Mouse (Mus musculus): ENCODE results near the gene Col18a1. TPM values are rescaled to one million over a fixed set of nuclear protein-coding genes. Genes with fewer than 3 reads are reported as not detected.

Gene Col18a1
- total RNA-seq, 4 experiments from 2014 or later: 5.5 to 9.3 (median 7.7) TPM

DNA sequence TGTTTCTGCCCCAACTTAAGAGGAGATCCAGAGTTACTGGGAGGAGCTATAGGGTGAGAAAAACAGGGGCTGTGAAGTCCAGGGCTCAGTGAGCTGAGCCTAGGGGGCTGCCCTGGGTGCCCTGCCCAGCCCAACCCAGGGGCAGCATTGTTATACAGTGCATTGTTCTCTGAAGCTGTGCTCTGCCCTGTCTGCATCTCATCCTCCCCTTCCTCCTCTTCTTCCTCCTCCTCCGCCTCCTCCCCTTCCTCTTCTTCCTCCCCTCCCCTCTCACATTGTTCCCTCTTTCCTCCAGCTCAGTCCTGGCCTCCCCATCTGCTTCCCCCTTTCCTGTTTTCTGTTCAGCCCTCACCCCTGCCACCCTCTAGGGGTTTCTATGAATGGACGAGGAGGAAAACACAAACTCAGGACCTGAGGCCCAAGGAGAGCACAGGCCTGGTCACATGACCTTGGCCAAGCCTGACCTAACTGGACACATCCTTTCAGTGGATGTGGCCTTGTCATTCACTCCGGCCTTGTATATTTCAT, 16.5 kb upstream of the Col18a1 start:
- DNase-seq (ENCODE audit: low spot score): no peak

DNA sequence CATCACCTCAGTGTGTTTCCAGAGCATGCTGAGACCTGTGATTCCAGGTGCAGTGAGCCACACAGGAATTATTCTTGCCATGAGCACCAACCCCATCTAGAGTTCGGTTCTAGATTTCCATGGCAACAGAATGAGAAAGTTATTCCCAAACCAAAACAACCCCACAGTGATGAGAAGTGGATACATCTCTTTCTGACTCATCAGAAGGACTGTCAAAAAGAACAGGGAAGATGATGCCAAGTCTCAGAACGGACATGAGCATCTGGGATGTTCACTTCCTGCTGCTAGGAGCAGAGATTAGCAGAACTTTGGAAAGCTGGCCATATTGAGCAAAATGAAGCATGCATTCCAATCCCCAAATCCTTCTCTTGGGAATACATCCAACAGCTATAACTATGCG, 13.8 kb upstream of the Col18a1 start:
- no peak for DNase-seq (ENCODE audit: low spot score)

DNA sequence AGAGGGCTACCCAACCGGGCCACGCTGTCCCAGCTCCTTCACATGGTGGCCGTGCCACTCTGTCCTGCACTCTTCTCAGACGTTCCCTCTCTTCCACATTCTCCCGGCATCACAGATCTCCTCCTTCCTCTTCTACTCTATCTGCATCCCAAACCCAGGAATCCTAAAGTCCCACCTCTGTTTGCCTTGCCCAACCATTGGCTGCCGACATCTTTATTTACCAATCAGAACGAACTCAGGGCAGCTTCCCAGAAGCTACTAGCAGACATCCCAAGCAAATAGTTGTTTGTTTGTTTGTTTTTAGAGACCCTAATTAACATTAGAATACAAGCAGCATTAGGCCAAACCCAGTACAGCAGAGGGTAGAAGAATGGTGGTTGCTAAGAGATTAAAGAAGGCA, 12.3 kb upstream of the Col18a1 start:
- DNase-seq (ENCODE audit: low spot score): no peak

DNA sequence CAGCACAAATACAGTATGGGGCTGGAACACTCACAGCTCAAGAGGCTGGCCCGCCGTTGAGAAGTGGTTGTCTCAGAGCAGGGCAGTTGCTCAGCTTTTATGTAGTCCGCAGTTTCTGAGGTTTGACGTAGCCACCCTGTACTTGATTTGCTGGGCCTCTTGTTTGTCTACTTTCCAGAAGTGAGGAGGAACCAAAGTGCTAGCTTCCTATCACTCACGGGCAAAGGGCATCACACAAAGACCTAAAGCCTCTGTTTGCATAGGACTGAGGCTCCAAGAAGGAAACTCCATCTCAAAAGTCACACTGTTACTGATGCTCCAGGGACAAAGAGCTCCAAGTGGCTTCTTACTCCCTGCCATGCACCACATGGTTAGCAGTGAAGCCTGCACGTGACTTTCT, 4.1 kb upstream of the Col18a1 start:
- no peak for DNase-seq (ENCODE audit: low spot score)

DNA sequence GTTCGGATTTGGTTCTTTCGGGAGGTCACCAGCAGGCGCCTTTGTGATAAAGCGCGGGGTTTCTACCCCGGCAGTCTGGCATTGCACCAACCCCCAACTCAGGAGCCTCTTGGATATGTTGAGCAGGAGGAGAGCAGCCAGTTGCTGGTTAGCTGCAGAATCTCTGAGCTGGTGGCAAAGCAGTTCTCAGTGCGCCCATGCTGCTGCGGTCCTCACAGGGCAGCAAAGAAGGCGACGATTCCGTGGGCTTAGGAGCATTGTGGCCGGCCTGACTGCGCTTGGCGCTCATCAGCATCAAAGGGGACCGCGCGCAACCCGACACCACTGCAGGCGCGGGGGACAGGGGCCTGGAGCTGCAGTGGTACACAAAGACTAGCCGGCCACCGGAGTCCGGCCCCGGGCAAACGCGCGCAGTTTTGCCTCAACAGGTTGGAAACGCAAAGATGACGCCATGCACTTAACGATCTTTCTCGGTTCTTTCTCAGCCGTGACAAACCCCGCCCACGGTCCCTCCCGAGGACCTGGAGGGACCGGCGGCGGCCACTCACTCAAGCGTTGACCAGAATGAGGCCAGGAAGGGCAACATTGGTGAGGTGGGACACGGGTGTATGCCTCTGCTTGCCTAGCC, 916 bp downstream of the Col18a1 start:
- DNase-seq (ENCODE audit: low spot score): no peak

DNA sequence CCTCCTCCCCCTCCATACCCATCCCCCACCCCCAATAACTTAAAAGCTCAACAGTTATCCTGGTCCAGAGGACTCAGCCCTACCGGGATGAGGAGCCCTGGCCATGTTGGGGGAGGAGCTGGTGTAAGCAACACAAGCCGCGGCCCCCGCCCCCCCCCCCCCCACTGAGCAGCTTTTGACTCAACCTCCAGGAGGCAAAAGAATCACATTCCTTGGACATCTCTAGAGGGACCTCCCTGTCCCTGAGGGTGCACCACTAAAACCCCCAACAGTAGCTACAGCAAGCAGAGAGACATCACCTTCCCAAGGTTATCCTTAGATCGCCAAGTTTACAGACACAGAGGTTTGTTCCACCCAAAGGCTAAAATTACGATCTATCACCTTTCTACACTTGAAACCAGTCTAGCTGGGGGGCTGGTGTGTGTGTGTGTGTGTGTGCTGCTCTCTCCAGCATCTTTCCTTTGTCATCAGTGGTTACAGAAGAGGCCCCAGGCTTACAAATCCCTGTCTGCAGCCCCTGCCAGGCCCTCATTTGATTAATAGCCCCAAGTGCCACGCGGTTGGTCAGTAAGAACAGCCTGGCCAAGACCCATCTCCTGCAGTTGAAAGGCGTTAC, 1.8 kb downstream of the Col18a1 start:
- no peak for DNase-seq (ENCODE audit: low spot score)

DNA sequence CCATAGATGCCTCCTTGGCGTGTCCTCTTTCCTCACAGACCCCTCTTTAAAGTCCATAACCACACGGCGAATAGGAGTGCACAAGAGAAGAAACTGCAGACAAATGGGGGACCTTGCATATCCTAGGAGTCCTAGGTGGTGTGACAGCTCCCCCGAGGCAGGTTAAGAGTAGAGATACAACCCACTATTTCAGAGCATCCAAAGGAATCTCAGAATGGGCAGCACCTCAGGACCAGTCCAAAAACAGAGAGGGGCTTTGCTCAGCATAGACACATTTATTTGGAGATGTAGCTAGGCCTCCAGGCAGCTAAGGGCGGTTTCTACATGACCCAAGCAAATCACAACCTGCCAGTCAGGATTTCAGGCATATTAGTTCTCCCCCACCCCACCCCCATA, 2.3 kb downstream of the Col18a1 start:
- no peak for DNase-seq (ENCODE audit: low spot score)

DNA sequence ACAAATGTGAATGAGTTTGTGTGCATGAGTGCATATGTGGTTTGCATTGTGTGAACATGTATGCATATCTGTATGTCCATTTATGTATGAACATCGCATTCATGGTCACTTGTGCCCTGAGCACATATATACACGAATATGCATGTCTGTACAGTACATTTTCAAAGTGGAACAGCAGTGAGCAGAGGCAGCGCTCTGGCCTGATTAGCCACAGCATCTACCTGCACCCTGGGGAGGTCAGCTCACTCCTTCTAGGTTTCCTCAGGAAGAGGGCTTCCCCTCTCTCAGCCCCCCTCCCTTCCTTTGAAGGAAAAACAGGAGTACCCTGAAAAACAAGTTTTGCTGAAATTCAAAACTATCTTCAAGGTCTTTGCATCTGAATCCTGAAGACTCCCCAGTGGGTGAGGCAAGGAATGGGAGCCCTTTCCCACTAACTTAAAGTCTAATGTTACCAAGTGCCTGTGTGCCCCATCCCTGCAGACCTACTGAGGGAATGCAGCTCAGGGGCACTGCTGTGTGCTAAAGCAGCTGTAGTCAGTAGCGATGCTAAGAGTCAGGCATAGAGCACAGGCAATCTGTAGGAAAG, 2.9 kb downstream of the Col18a1 start:
- DNase-seq (ENCODE audit: low spot score): no peak

DNA sequence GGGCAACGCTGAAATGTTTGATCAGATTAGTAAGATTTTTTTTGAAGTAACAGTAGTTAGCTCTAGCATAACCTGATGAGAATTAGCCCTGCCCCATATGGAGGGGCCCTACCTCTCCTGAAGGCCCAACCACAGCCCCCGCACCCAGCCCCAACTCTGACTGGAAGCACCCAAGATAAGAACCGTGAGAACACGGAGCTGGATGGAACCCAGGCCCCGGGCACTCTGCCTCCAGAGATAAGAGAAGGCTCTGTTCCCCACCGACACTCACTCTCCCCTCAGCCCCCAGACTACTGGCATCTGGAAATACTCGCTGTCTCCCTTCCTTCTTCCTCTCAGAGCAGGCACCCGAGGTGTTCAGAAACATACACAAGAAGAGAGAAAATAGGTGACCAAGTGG, 6.8 kb downstream of the Col18a1 start:
- DNase-seq (ENCODE audit: low spot score): no peak

DNA sequence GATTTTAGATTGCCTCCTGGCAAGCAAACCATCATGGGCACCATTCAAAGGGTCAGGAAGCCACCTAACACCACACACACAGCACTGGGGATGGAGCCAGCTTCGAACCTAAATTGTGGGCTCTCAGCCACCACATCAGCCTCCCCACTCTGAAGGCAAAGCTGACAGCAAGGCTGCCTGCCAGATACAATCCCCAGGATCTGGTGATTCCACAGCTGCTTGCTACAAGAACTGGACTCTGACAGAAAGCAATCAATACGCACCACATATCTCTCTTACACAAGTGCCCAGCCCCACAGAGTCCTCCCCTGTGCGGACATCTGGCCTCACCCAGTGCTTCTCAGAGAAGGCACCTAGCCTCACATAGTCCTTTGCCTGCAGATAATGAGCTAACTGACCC, 7.4 kb downstream of the Col18a1 start:
- no peak for DNase-seq (ENCODE audit: low spot score)

DNA sequence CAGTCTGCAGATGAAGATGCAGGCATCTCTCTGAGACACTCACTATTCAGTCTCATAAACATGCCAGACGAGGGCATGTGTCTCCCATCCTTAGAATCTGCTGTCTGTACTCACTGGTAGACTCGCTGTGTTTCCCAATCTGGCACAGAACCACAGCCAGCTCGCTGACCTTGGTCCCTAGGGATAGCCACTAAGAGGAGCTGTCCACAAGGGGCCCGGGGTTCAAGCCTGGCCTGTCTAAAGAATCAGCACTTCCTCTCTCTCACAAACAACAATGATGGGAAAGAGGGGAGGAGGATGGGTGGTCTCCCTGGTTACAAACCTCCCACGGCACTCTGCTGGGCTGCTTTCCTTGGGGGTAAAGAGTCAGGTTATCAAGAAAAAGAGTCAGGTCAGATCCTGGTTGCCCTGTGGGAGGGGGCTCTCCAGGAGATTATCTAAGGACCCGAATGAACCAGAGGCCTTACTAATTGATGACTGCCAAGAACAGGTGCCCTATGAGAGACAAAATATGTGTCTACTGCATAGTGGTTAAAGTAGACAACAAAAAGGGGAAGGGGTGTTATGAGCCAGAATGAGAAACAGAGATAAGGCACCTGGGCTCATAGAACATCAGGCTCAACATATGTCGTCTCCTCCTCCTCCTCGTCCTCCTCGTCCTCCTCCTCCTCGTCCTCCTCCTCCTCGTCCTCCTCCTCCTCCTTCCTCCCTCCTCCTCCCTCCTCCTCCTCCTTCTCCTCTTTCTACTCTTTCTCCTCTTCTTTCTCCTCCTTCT, 8.9 kb downstream of the Col18a1 start:
- no peak for DNase-seq (ENCODE audit: low spot score)

DNA sequence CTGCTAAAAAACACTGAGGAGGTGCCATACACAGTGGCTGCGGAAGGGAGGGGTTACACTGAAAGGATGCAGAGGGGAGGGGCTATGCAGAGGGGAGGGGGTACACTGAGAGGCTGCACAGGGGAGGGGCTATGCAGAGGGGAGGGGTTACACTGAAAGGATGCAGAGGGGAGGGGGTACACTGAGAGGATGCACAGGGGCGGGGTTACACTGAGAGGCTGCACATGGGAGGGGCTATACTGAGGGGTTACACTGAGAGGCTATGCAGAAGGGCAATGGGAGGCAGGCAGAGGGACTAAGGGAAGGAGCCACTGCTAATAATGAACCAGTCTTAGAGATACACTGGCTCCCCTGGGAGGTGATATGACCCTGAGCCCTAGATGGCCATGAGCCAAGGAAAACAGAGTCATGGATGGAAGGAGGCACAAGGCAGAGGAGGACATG, 14.1 kb downstream of the Col18a1 start:
- DNase-seq (ENCODE audit: low spot score): no peak

DNA sequence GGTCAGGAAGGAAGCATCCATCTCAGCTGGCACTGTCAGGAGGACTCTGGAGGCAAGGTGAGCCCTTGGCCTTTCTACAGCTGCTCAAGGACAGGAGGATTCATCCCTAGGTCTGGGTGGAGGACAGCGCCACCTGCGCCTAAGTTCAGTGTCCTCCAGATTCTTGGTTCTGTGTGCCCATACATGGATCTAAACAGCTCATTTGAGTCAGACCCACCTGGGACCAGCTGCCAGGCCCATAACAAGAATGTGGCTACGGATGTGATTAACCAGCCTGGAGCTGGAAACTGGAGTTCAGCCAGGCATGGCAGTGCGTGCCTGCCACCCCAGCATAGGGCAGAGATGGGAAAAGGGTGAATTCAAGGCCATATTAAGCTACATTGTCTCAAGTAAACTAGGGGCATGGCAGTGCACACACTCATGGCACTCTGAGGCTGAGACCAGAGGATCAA, 14.8 kb downstream of the Col18a1 start:
- DNase-seq (ENCODE audit: low spot score): no peak

DNA sequence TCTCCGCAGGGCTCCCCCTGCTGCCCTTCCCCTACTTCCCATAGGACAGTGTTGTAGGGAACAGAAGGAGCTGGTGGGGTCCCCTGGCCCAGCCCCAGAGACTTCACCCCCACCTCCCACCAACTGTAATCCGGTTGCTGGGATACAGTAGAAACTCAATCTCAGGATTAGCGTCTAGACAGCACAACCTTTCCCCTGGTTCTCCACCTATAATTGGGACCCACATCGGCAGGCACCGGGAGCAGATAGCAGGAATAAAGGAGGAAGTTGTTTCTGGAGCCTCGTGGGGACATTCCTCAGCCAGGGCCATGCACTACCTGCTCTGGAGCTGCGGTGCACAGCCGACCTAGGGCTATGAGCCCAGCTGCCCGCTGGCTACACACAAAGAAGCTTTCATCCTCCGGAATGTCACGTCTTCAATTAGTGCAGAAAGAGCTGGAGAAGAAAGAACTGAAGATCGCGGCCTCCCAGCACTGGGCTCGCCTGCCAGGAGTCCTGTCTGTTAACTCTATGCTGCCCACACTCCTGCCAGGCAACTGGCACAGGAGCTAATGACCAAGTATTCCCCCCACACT, 15.3 kb downstream of the Col18a1 start:
- DNase-seq (ENCODE audit: low spot score): no peak

DNA sequence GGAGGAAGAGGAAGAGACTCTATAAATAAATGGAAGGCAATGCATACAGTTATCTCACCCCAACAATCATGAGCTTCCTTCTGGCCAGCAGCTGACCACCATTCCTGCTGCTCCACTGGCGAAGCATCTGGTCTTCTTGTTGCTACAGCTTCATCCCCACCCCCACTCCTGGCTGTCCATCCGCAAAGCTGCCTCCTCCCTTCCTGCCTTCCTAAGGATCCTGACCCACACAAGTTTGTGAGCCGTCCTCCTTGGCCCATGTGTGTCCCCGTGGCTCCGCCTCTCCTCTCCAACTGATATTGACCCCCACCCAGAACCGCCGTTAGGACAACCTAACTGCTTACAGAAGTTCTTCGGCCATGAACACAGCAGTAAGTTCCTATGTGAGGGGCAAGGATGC, 16.3 kb downstream of the Col18a1 start:
- no peak for DNase-seq (ENCODE audit: low spot score)

DNA sequence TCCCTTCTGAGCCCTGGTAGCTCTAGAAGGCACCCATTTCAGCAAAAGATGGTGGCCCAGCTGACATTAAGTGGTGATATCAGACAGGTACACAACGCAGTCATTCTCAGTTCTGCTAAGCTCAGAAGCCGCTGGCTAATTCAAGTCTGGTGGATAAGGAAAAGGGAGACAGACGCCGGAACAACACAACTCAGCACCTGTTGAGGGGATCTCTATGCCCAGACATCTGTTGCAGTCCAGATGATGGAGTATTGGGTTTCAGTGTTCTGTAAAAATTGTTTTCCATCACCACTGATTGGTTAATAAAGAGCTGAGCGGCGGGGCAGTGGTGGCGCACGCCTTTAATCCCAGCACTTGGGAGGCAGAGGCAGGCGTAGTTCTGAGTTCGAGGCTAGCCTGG, 18.8 kb downstream of the Col18a1 start:
- DNase-seq (ENCODE audit: low spot score): no peak

DNA sequence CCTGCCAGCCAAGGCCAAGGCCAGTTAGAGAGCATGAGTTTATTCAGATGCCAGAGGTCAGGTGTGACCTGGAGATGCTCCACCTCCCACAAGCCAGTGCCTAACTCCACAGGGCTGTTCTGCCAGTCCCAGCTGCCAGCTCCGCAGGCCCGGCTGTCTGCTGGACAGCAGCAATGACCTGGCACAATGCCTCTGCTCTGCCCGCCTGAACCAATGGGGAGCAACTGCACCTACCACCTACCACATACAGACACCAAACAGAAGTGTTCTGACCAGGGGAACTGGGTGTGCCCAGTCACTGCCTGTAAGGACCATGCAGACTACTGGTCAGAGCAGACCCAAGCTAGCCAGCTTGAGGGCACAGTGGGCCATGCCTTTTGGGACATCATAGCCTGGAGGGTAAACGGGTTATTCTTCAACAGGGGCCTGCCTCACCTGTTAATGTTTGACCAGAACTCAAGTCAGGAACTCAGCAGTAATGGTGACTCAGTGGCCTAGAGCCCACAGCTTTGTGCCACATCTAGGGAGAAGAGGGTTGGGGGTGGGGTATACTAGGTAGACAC, 19.4 kb downstream of the Col18a1 start:
- DNase-seq (ENCODE audit: low spot score): peak; percentile 40

DNA sequence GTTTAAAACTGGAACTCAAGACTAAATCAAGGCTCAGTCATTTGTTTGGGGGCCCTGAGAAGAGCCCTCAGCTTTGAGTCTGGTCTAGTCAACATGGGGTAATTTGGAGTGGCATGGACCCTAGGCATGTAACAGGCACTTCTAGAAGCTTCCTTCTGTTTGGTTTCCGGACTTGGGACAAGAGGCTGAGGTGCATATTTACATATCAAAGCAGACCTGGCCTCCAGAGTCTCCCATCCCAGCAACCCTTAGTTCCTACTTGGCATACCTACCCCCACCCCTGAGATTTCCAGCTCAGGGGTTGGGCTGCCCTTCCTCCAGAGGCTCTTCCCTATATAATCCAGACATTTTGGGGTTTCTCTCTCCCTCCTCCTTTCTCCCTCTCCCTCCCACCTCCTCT, 20.4 kb downstream of the Col18a1 start:
- no peak for DNase-seq (ENCODE audit: low spot score)

DNA sequence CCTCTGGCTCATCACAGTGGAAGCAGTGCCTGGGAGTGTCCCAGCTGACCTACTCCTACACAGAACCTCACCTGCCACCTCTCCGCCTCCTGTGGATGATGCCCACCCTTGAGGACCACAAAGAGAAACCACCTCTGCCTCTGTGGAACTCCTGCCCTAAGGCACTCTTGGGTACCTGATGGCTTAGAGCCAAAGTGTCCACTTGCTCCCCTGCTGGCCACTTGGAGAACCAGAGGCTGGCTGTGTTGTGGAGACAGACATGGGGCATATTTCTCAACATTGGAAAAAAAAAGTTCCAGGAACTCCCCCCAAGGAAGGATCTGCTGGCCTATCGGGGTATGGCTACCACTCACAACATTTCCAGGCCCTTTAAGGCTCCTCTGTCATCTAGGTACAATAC, 22.0 kb downstream of the Col18a1 start:
- no peak for DNase-seq (ENCODE audit: low spot score)

DNA sequence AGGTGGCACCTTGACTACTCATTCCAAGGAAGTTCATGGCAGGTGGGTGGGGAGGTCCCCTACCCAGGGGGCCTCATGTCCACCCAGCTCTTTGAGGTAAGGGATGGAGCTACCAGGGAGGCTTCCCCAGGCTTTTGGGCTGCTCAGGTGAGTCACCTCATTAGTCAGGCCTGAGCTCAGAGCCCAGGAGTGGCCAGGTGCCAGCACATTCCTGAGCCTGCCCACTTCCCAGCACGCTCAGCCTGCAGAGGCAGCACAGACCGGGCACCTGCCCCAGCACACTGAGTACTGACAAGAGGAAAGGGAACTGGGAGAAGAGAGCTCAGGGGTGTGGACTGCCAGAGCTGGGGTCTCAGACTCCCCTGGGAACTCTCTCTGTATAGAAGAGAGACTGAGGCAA, 24.0 kb downstream of the Col18a1 start:
- no peak for DNase-seq (ENCODE audit: low spot score)

DNA sequence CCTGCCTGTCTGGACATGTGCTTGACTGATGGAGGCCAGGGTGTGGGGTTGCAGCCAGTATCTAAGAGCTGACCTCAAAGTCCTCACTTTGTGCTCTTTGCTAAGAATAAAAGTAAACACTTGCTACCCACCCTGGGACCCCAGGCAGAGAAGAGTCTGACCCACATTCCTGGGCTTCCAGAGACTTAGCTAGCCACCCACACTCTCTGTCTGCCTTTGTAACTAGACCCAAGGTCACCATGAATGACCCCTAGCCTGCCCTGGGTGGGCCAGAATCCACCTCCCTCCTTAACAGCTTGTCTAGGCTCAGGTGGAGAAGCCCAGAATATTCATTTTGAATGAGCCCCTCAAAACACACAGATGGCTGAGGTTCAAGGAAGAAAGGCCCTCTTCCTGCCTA, 28.0 kb downstream of the Col18a1 start:
- DNase-seq (ENCODE audit: low spot score): no peak

DNA sequence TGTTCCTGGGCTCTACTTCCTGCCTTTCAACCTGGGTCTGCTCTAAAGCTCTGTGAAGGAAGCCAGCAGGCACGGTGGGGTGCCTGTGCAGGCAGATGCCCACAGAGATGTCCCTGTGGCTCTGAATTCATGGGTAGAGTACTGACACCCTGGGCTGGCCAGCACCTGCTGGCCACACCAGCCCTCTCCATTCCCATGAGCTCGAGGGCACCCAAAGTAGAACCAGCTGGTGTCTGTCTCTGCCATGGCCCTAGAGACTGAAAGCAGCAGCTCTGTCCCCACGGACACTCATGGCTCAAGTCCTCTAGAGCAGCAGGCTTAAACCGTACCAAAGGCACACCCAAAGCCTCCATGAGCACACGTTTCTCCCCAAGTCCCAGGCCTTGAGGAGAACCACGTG, 30.1 kb downstream of the Col18a1 start:
- DNase-seq (ENCODE audit: low spot score): no peak

All from heart, adult 8-10 months (tissue).